ENCODE assay signal across 20 mouse cellular contexts in the genomic region with DNA sequence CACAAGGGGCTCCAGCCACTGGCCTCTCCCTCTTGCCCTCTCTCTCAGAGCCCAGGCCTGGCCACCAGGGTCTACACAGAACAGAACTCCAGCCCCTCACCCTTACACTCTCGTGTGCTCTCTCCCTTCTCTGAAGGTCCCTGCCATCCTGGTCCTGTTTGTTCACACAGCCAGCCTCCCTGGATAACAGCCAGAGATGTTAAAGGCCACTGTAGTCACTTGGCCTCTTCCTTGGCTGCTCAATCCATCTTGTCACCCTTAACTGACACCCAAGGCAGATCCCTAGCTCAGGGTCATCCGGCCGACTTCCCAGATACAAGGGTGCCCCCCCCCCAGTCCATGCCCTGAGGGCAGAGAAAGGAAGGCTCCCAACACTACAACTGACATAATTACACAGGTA. TPM values are rescaled to one million over a fixed set of nuclear protein-coding genes. Genes with fewer than 3 reads are reported as not detected.
DNase-seq lines count a peak whose midpoint lies in the region; ATAC-seq and TF ChIP-seq lines count a peak whose summit lies in the region.
"Had no signal": no experiment of that assay in that cellular context is flagged by ENCODE, and none has a peak within 500 bp of the region (broad histone marks: within the 10 kb centered on the region; RNA-seq: fewer than 3 reads in every experiment).

No protein-coding gene starts in this region.

- no peak for TF ChIP-seq CTCF in kidney, adult 2 months (conservative IDR thresholded peaks at IDR 0.05; ENCODE audit: insufficient read depth, insufficient read length, low read depth, low read length)

- 40% methylated on average over 3 of the region's 3 CpGs for WGBS in kidney, adult 2 months
- 46% methylated on average over 3 of the region's 3 CpGs for WGBS in kidney, embryonic 16.5 days
- 66% methylated on average over 3 of the region's 3 CpGs for WGBS in neural tube, embryonic 13.5 days

- no peak for ATAC-seq in kidney, embryonic 16.5 days (ENCODE audit: low FRiP score, low TSS enrichment)
- no peak for ATAC-seq in neural tube, embryonic 13.5 days (ENCODE audit: low read depth)

- no peak overlapping the region for H3K4me3 ChIP-seq in kidney, adult 2 months (ENCODE audit: insufficient read depth, low read depth, low read length)
- no peak overlapping the region for H3K4me3 ChIP-seq in kidney, embryonic 16.5 days (ENCODE audit: low read length)
- no peak overlapping the region for H3K4me3 ChIP-seq in neural tube, embryonic 13.5 days
- H3K4me3 ChIP-seq: embryonic facial prominence, embryonic 15.5 days; heart, adult 2 months; heart, embryonic 15.5 days; layer of hippocampus, adult 2 months; limb, embryonic 10.5 days; liver, embryonic 13.5 days; lung, embryonic 15.5 days had no signal

- no peaks in the 10 kb centered on the region for H3K9me3 ChIP-seq in kidney, embryonic 16.5 days (ENCODE audit: low read length)
- H3K9me3 ChIP-seq in neural tube, embryonic 13.5 days: no peaks in the 10 kb centered on the region
- H3K9me3 ChIP-seq: embryonic facial prominence, embryonic 15.5 days; heart, embryonic 15.5 days; limb, embryonic 10.5 days; liver, embryonic 13.5 days; lung, embryonic 15.5 days had no signal

- no peak for TF ChIP-seq POLR2A in kidney, adult 2 months (IDR thresholded peaks at IDR 0.05; ENCODE audit: low read depth, low read length)

- H3K27ac ChIP-seq in kidney, adult 2 months (ENCODE audit: insufficient read depth, low read depth, low read length): no peak overlapping the region
- H3K27ac ChIP-seq in kidney, embryonic 16.5 days (ENCODE audit: low read length): no peak overlapping the region
- peak overlapping the region; percentile 42 for H3K27ac ChIP-seq in neural tube, embryonic 13.5 days (replicated peaks)
- H3K27ac ChIP-seq: embryonic facial prominence, embryonic 15.5 days; heart, adult 2 months; heart, embryonic 15.5 days; layer of hippocampus, adult 2 months; limb, embryonic 10.5 days; liver, embryonic 13.5 days; lung, embryonic 15.5 days; macrophage had no signal

- H3K4me1 ChIP-seq in kidney, adult 2 months (ENCODE audit: control insufficient read depth, insufficient read depth, low read length): peaks cover 6% of the 10 kb centered on the region; the same call in 1 of the 2 replicates
- no peaks in the 10 kb centered on the region; the same call in 1 of the 2 replicates for H3K4me1 ChIP-seq in kidney, embryonic 16.5 days (ENCODE audit: insufficient read depth, low read length)
- peaks cover 31% of the 10 kb centered on the region for H3K4me1 ChIP-seq in neural tube, embryonic 13.5 days (replicated peaks)
- H3K4me1 ChIP-seq: embryonic facial prominence, embryonic 15.5 days; heart, embryonic 15.5 days; limb, embryonic 10.5 days; liver, embryonic 13.5 days; lung, embryonic 15.5 days had no signal

- H3K36me3 ChIP-seq in kidney, adult 2 months (ENCODE audit: control insufficient read depth, insufficient read depth, low read length): no peaks in the 10 kb centered on the region
- no peaks in the 10 kb centered on the region for H3K36me3 ChIP-seq in kidney, embryonic 16.5 days (ENCODE audit: insufficient read depth, low read length)
- H3K36me3 ChIP-seq in neural tube, embryonic 13.5 days: no peaks in the 10 kb centered on the region
- H3K36me3 ChIP-seq: embryonic facial prominence, embryonic 15.5 days; heart, embryonic 15.5 days; limb, embryonic 10.5 days; liver, embryonic 13.5 days; lung, embryonic 15.5 days had no signal

- DNase-seq in adrenal gland, postnatal 14 days: peak; percentile 55
- DNase-seq in adrenal gland, postnatal 4 days (ENCODE audit: low spot score in 2 of 2): no peak
- DNase-seq in kidney, adult 2 months: peak; percentile 67
- no peak for DNase-seq in neural tube, embryonic 10.5 days (ENCODE audit: extremely low spot score, low spot score)
- no peak for DNase-seq in frontal cortex, postnatal 25 days (ENCODE audit: low spot score in 2 of 2)
- DNase-seq: cerebellum, postnatal 10 days; gastrocnemius, postnatal 14 days; heart, adult 2 months; liver, embryonic 13.5 days; retina, postnatal 1 day; thymus, postnatal 36 days had no signal

- no peak overlapping the region for H3K9ac ChIP-seq in kidney, embryonic 16.5 days (replicated peaks; ENCODE audit: low read length)
- H3K9ac ChIP-seq in neural tube, embryonic 13.5 days: no peak overlapping the region
- H3K9ac ChIP-seq: embryonic facial prominence, embryonic 15.5 days; heart, embryonic 15.5 days; liver, embryonic 13.5 days; lung, embryonic 15.5 days had no signal

- no peak overlapping the region for H3K4me2 ChIP-seq in kidney, embryonic 16.5 days (replicated peaks; ENCODE audit: low read depth, low read length)
- no peak overlapping the region for H3K4me2 ChIP-seq in neural tube, embryonic 13.5 days
- H3K4me2 ChIP-seq: embryonic facial prominence, embryonic 15.5 days; heart, embryonic 15.5 days; liver, embryonic 13.5 days; lung, embryonic 15.5 days had no signal

- no peaks in the 10 kb centered on the region for H3K27me3 ChIP-seq in kidney, adult 2 months (replicated peaks; ENCODE audit: control insufficient read depth, insufficient read depth, low read length)
- no peaks in the 10 kb centered on the region for H3K27me3 ChIP-seq in kidney, embryonic 16.5 days (ENCODE audit: insufficient read depth, low read length)
- H3K27me3 ChIP-seq in neural tube, embryonic 13.5 days: no peaks in the 10 kb centered on the region
- H3K27me3 ChIP-seq: CH12.LX; embryonic facial prominence, embryonic 15.5 days; liver, embryonic 13.5 days; lung, embryonic 15.5 days had no signal

RNA-seq across cellular contexts. Expression of gene Mfng, which starts 18.0 kb away (rescaled TPM):
- total RNA-seq in adrenal gland, postnatal 14 days (2021): 13.1 and 19.8 TPM in 2 replicates
- 10 to 100 TPM; 18.3 to 20.0 TPM for total RNA-seq in adrenal gland, postnatal 4 days (2021)
- 15.7 and 16.6 TPM in 2 replicates for polyA plus RNA-seq in kidney, adult 2 months (2012; rRNA removed)
- 28.7 and 31.7 TPM in 2 replicates for polyA plus RNA-seq in kidney, embryonic 16.5 days (2015; fragmentation: Nextera tagmentation; extraction: Ambion mirVana)
- 34.2 and 34.4 TPM in 2 replicates for polyA plus RNA-seq in neural tube, embryonic 13.5 days (2015; fragmentation: Nextera tagmentation; extraction: Ambion mirVana)

RNA-seq across cellular contexts. Expression of gene Elfn2, which starts 36.7 kb away (rescaled TPM):
- 4.4 and 5.6 TPM in 2 replicates for total RNA-seq in adrenal gland, postnatal 14 days (2021)
- 1 to 10 TPM; 3.9 to 4.2 TPM for total RNA-seq in adrenal gland, postnatal 4 days (2021)
- 0.03 and 0.04 TPM in 2 replicates for polyA plus RNA-seq in kidney, adult 2 months (2012; rRNA removed)
- 0.03 and 0.07 TPM in 2 replicates for polyA plus RNA-seq in kidney, embryonic 16.5 days (2015; fragmentation: Nextera tagmentation; extraction: Ambion mirVana)
- polyA plus RNA-seq in neural tube, embryonic 13.5 days (2015; fragmentation: Nextera tagmentation; extraction: Ambion mirVana): 5.5 and 6.0 TPM in 2 replicates
- total RNA-seq: CH12.LX had no signal
- polyA plus RNA-seq: limb, embryonic 10.5 days; macrophage had no signal

RNA-seq across cellular contexts. Expression of gene Card10, which starts 47.6 kb away (rescaled TPM):
- total RNA-seq in adrenal gland, postnatal 14 days (2021): 10.6 and 12.7 TPM in 2 replicates
- total RNA-seq in adrenal gland, postnatal 4 days (2021): 10 to 100 TPM; 11.8 to 14.5 TPM
- 80.4 and 93.7 TPM in 2 replicates for polyA plus RNA-seq in kidney, adult 2 months (2012; rRNA removed)
- polyA plus RNA-seq in kidney, embryonic 16.5 days (2015; fragmentation: Nextera tagmentation; extraction: Ambion mirVana): 9.9 and 10.6 TPM in 2 replicates
- 1.7 and 2.0 TPM in 2 replicates for polyA plus RNA-seq in neural tube, embryonic 13.5 days (2015; fragmentation: Nextera tagmentation; extraction: Ambion mirVana)
- polyA plus RNA-seq: macrophage had no signal

Comparison
In these comparisons a context has a peak if more than half of its experiments do, and no peak if none do; other contexts are left out.
1. DNase-seq: peak in adrenal gland, postnatal 14 days (single experiment) and kidney, adult 2 months (single experiment); none in adrenal gland, postnatal 4 days (0 of 2), neural tube, embryonic 10.5 days (single experiment) and frontal cortex, postnatal 25 days (0 of 2).